Mouse (Mus musculus): ENCODE measurements around the gene Sec14l4. TPM values are rescaled to one million over a fixed set of nuclear protein-coding genes. Genes with fewer than 3 reads are reported as not detected.
"Not testable (repeated sequence)": the region's sequence is repeated elsewhere in the genome, so short reads cannot be mapped to it uniquely, and the experiment has no call there.

Gene Sec14l4
- polyA plus RNA-seq, 1 experiment from 2014 or later, result not detected

GRCm38 (mm10) chr11:3997978-3998720, 33.1 kb upstream of the Sec14l4 start:
- 5% methylated on average over 66 of the region's 66 CpGs for WGBS
- H3K27ac ChIP-seq, result no peak overlapping the region
- H3K9ac ChIP-seq, result peak overlapping the region; percentile 52; the same call in 1 of the 2 replicates
- no peaks in the 10 kb centered on the region for H3K36me3 ChIP-seq
- no peaks in the 10 kb centered on the region for H3K9me3 ChIP-seq
- no peak for ATAC-seq (ENCODE audit: low FRiP score)
- peaks cover 54% of the 10 kb centered on the region for H3K27me3 ChIP-seq
- peaks cover 9% of the 10 kb centered on the region; the same call in 1 of the 2 replicates for H3K4me1 ChIP-seq (replicated peaks)
- H3K4me2 ChIP-seq, result peak overlapping the region; percentile 53
- H3K4me3 ChIP-seq, result peak overlapping the region; percentile 32

DNA sequence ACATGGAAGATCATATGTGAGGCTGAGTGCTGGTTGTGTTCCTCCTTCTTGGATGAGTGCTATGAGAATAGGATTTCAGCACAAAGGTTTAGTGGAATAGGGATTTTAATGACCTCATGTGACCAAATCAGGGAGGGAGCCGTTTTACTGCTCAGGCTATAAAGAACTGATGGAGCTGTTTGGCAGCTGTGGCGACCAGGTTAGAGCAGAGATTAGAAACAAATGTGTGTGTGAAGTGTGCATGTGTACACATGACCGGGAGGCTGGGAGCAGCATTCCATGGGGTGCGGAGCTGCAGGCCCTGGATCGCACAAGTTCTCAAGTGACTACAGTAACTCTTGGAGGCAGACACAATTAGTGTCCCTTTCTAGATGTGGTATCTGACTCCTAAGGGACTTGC, 31.7 kb upstream of the Sec14l4 start:
- peaks cover 54% of the 10 kb centered on the region for H3K27me3 ChIP-seq
- no peak overlapping the region for H3K4me2 ChIP-seq
- H3K9me3 ChIP-seq, result no peaks in the 10 kb centered on the region
- WGBS, result 82% methylated on average over 5 of the region's 5 CpGs
- no peaks in the 10 kb centered on the region for H3K36me3 ChIP-seq
- no peak overlapping the region for H3K4me3 ChIP-seq
- H3K9ac ChIP-seq, result no peak overlapping the region
- no peak overlapping the region for H3K27ac ChIP-seq
- ATAC-seq (ENCODE audit: low FRiP score), result no peak
- H3K4me1 ChIP-seq (replicated peaks), result peaks cover 9% of the 10 kb centered on the region; the same call in 1 of the 2 replicates

GRCm38 (mm10) chr11:4001603-4002002, 29.7 kb upstream of the Sec14l4 start:
- no peak overlapping the region for H3K9ac ChIP-seq
- no peak for ATAC-seq (ENCODE audit: low FRiP score)
- H3K36me3 ChIP-seq, result no peaks in the 10 kb centered on the region
- peaks cover 46% of the 10 kb centered on the region for H3K27me3 ChIP-seq
- H3K9me3 ChIP-seq, result no peaks in the 10 kb centered on the region
- WGBS, result 17% methylated on average over 5 of the region's 5 CpGs
- H3K27ac ChIP-seq, result no peak overlapping the region
- no peak overlapping the region for H3K4me2 ChIP-seq
- H3K4me1 ChIP-seq (replicated peaks), result peaks cover 9% of the 10 kb centered on the region; the same call in 1 of the 2 replicates
- no peak overlapping the region for H3K4me3 ChIP-seq

GRCm38 (mm10) chr11:4005220-4005805, 25.9 kb upstream of the Sec14l4 start:
- no peak overlapping the region for H3K4me2 ChIP-seq
- H3K36me3 ChIP-seq, result no peaks in the 10 kb centered on the region
- no peaks in the 10 kb centered on the region for H3K9me3 ChIP-seq
- H3K4me1 ChIP-seq (replicated peaks), result no peaks in the 10 kb centered on the region
- WGBS, result 68% methylated on average over 5 of the region's 5 CpGs
- no peak overlapping the region for H3K4me3 ChIP-seq
- no peak for ATAC-seq (ENCODE audit: low FRiP score)
- H3K27me3 ChIP-seq, result peaks cover 9% of the 10 kb centered on the region
- no peak overlapping the region for H3K27ac ChIP-seq
- H3K9ac ChIP-seq, result no peak overlapping the region

- Histone ChIP-seq H3K36me3 (no peaks in the 10 kb centered on the region), H3K27ac (no peak overlapping the region), H3K27me3 (0 out of 2 replicates have a peak, but pooled peaks cover 3% of the 10 kb centered on the region), H3K9me3 (no peaks in the 10 kb centered on the region), H3K4me3 (no peak overlapping the region), H3K4me1 (replicated peaks) (no peaks in the 10 kb centered on the region), H3K4me2 (no peak overlapping the region), H3K9ac (no peak overlapping the region)
- 90% methylated on average over 3 of the region's 3 CpGs for WGBS
- no peak for ATAC-seq (ENCODE audit: low FRiP score)
Measured at GRCm38 (mm10) chr11:4006462-4006861, 24.8 kb upstream of the Sec14l4 start.

GRCm38 (mm10) chr11:4012616-4013015, 18.6 kb upstream of the Sec14l4 start:
- Histone ChIP-seq H3K9ac (no peak overlapping the region), H3K4me1 (replicated peaks) (no peaks in the 10 kb centered on the region), H3K27me3 (no peaks in the 10 kb centered on the region), H3K4me3 (no peak overlapping the region), H3K4me2 (no peak overlapping the region), H3K9me3 (peaks cover 11% of the 10 kb centered on the region), H3K27ac (no peak overlapping the region), H3K36me3 (no peaks in the 10 kb centered on the region)
- 67% methylated on average over 1 of the region's 1 CpGs for WGBS
- no peak for ATAC-seq (ENCODE audit: low FRiP score)

- 91% methylated on average over 14 of the region's 14 CpGs for WGBS
- not testable (repeated sequence) for ATAC-seq (ENCODE audit: low FRiP score)
Measured at GRCm38 (mm10) chr11:4015796-4016195, 15.5 kb upstream of the Sec14l4 start.

DNA sequence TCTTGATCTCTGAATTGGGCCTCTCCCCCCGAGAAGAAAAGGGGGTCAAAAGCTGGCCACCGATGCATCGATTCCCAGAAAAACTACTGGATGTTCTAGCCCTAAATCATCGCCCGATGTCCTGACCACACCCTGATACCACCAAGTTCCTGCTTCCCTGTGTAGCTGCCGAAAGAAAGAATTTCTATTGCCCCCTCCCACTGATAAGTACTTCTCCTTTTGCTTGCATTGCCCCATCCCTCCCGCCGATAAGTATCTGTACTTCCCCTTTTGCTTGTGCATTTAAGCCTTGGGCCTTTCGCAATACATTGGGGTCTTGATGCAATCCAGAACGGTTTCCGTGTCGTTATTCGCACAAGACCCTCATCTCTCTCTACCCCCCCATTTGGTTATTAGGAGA, 9.2 kb upstream of the Sec14l4 start:
- H3K27me3 ChIP-seq; H3K9ac ChIP-seq; H3K9me3 ChIP-seq; H3K4me2 ChIP-seq; H3K36me3 ChIP-seq; H3K4me3 ChIP-seq; H3K4me1 ChIP-seq (replicated peaks); ATAC-seq (ENCODE audit: low FRiP score); H3K27ac ChIP-seq: not testable (repeated sequence)
- WGBS, result 91% methylated on average over 13 of the region's 13 CpGs

More at GRCm38 (mm10) chr11:4015796-4016195, 15.5 kb upstream of the Sec14l4 start:
- H3K4me2 ChIP-seq; H3K36me3 ChIP-seq; H3K9ac ChIP-seq; H3K27me3 ChIP-seq; H3K4me1 ChIP-seq (replicated peaks); H3K4me3 ChIP-seq; H3K27ac ChIP-seq: not testable (repeated sequence)
- peaks cover 11% of the 10 kb centered on the region for H3K9me3 ChIP-seq

- Histone ChIP-seq H3K27ac (no peak overlapping the region), H3K4me3 (no peak overlapping the region), H3K27me3 (no peaks in the 10 kb centered on the region), H3K4me1 (replicated peaks) (no peaks in the 10 kb centered on the region), H3K4me2 (no peak overlapping the region), H3K9me3 (no peaks in the 10 kb centered on the region), H3K9ac (no peak overlapping the region), H3K36me3 (no peaks in the 10 kb centered on the region)
- WGBS, result 83% methylated on average over 2 of the region's 2 CpGs
- no peak for ATAC-seq (ENCODE audit: low FRiP score)
Measured at GRCm38 (mm10) chr11:4023321-4023720, 7.9 kb upstream of the Sec14l4 start.

DNA sequence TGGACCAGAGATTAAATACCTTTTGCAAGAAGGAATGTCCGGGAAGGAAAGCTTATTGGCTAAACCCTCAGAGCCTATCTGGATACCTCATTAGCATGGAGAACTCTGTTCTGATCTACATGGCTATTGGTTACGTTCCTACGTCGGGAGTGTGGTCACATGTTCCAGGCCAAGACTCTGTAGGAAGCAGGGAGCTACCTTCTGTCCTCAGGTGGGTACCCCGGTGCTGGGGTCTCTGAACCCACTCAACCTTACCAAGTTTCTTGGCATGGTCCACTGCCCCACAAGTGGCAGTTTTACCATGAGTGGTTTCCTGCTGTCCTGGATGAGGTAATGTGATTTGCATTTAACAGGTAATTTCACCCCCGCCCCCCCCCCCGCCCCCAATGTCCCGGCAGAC, 4.2 kb upstream of the Sec14l4 start:
- no peak overlapping the region for H3K9ac ChIP-seq
- peaks cover 4% of the 10 kb centered on the region; the same call in 1 of the 2 replicates for H3K27me3 ChIP-seq
- no peak overlapping the region for H3K4me2 ChIP-seq
- no peak for ATAC-seq (ENCODE audit: low FRiP score)
- H3K4me3 ChIP-seq, result no peak overlapping the region
- no peaks in the 10 kb centered on the region for H3K9me3 ChIP-seq
- H3K27ac ChIP-seq, result no peak overlapping the region
- 81% methylated on average over 8 of the region's 8 CpGs for WGBS
- H3K36me3 ChIP-seq, result no peaks in the 10 kb centered on the region
- H3K4me1 ChIP-seq (replicated peaks), result no peaks in the 10 kb centered on the region

GRCm38 (mm10) chr11:4027561-4028334, 3.5 kb upstream of the Sec14l4 start:
- no peak overlapping the region for H3K9ac ChIP-seq
- H3K27me3 ChIP-seq, result peaks cover 4% of the 10 kb centered on the region; the same call in 1 of the 2 replicates
- H3K4me1 ChIP-seq (replicated peaks), result no peaks in the 10 kb centered on the region
- H3K4me2 ChIP-seq, result no peak overlapping the region
- no peak for ATAC-seq (ENCODE audit: low FRiP score)
- no peak overlapping the region for H3K4me3 ChIP-seq
- WGBS, result 87% methylated on average over 9 of the region's 9 CpGs
- H3K9me3 ChIP-seq, result no peaks in the 10 kb centered on the region
- no peak overlapping the region for H3K27ac ChIP-seq
- no peaks in the 10 kb centered on the region for H3K36me3 ChIP-seq

DNA sequence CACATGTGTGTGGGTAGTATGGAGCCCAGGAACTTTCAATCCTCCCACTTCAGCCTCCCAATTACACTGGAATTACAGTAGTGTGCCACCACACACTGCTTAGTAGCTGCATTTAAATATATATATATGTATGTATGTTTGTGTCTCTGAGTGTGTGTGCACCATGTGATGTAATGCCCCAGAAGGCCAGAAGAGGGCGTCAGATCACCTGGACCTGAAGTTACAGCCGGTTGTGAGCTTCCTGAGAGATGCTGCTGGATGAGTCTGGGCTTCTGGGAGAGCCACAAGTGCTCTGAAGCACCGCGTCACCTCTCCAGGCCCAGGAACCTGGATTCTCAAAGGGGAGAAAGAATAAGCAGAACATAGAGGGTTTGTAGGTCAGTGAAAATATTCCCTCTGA, 1.9 kb upstream of the Sec14l4 start:
- H3K27me3 ChIP-seq, result peaks cover 4% of the 10 kb centered on the region; the same call in 1 of the 2 replicates
- H3K9ac ChIP-seq, result no peak overlapping the region
- 68% methylated on average over 4 of the region's 4 CpGs for WGBS
- no peak overlapping the region for H3K4me3 ChIP-seq
- no peak for ATAC-seq (ENCODE audit: low FRiP score)
- no peaks in the 10 kb centered on the region for H3K9me3 ChIP-seq
- H3K4me1 ChIP-seq (replicated peaks), result no peaks in the 10 kb centered on the region
- no peak overlapping the region for H3K4me2 ChIP-seq
- no peak overlapping the region for H3K27ac ChIP-seq
- no peaks in the 10 kb centered on the region for H3K36me3 ChIP-seq
